ENCODE assay signal across 9 mouse cellular contexts in the genomic region with DNA sequence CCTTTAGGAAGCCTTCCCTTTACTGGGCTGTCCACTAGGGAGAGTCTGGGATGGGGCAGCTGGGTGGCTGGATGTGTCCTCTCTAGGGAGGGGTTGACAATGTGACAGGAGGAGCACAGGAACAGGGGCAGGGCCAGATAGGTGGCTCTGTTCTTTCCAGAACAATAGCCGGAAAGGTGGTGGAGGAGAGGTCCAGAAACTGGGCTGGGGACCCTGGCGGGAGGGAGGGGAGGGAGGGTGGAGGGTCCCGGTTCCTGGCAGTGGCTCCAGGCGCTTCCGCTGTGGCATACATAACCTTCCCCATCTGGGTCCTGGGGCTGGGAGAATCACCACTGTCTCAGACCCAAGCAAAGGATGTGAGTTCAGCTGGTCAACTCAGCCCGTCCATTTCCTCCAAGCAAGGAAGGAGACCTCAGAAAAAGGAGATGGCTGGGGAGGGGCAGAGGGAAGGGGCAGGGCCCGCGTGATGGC. TPM values are rescaled to one million over a fixed set of nuclear protein-coding genes. Genes with fewer than 3 reads are reported as not detected.
A peak's percentile ranks its signal among the peaks of the same experiment; 100 is the strongest.
DNase-seq lines count a peak whose midpoint lies in the region; ATAC-seq lines count a peak whose summit lies in the region.
"Had no signal": no experiment of that assay in that cellular context is flagged by ENCODE, and none has a peak within 500 bp of the region (broad histone marks: within the 10 kb centered on the region; RNA-seq: fewer than 3 reads in every experiment).

No protein-coding gene starts in this region.

- ATAC-seq in erythroblast, adult 5-6 weeks (replicated peaks; ENCODE audit: low FRiP score, poor library complexity, severe bottlenecking): no peak
- ATAC-seq in midbrain, embryonic 15.5 days (replicated peaks): no peak

- no peak overlapping the region for H3K9ac ChIP-seq in midbrain, embryonic 15.5 days

- H3K4me2 ChIP-seq in midbrain, embryonic 15.5 days: peak overlapping the region; percentile 19

- peaks cover 94% of the 10 kb centered on the region for H3K4me1 ChIP-seq in erythroblast, embryonic 14.5 days (ENCODE audit: control insufficient read depth)
- peaks cover 52% of the 10 kb centered on the region for H3K4me1 ChIP-seq in midbrain, embryonic 15.5 days

- no peaks in the 10 kb centered on the region for H3K9me3 ChIP-seq in erythroblast, embryonic 14.5 days (ENCODE audit: control insufficient read depth, low read length)
- no peaks in the 10 kb centered on the region for H3K9me3 ChIP-seq in midbrain, embryonic 15.5 days

- H3K36me3 ChIP-seq in erythroblast, embryonic 14.5 days (ENCODE audit: control insufficient read depth): peaks cover 82% of the 10 kb centered on the region
- H3K36me3 ChIP-seq in midbrain, embryonic 15.5 days (replicated peaks): 0 out of 2 replicates have a peak, but pooled peaks cover 4% of the 10 kb centered on the region

- H3K4me3 ChIP-seq in erythroblast, embryonic 14.5 days (replicated peaks): peak overlapping the region; percentile 29
- H3K4me3 ChIP-seq in midbrain, embryonic 15.5 days: no peak overlapping the region

- peak; percentile 67 for DNase-seq in heart, postnatal 25 days (ENCODE audit: low spot score)
- DNase-seq in kidney, postnatal 4 days: peak; percentile 46 to 67
- no peak for DNase-seq in cerebellum, adult 11 months
- DNase-seq in cerebellum, adult 8-10 months: no peak
- no peak for DNase-seq in cerebellum, postnatal 14 days

- 70% methylated on average over 8 of the region's 8 CpGs for WGBS in midbrain, embryonic 15.5 days

- H3K27me3 ChIP-seq in erythroblast, embryonic 14.5 days (ENCODE audit: control insufficient read depth): peaks cover 3% of the 10 kb centered on the region
- no peaks in the 10 kb centered on the region for H3K27me3 ChIP-seq in midbrain, embryonic 15.5 days (replicated peaks)

- peak overlapping the region; percentile 67 for H3K27ac ChIP-seq in midbrain, embryonic 15.5 days

- intact Hi-C loops in heart, postnatal 25 days (cut with DNase I): loop anchor here (1.0 kb wide), 1 partner anchor 30 kb away; no protein-coding TSS in a partner anchor

RNA-seq across cellular contexts. Expression of a gene that starts 4.1 kb away (rescaled TPM):
- polyA plus RNA-seq in erythroblast, embryonic 14.5 days (2012): 10.9 and 12.1 TPM in 2 replicates
- 4.0 and 4.8 TPM in 2 replicates for total RNA-seq in erythroblast, adult 5-6 weeks (2015; ENCODE audit: low replicate concordance)
- total RNA-seq in erythroblast, adult 5-6 weeks (2017; ENCODE audit: low replicate concordance): 2.0 and 3.1 TPM in 2 replicates
- total RNA-seq in heart, postnatal 25 days (2021): 10 to 100 TPM; 41.8 to 52.2 TPM
- 9.4 and 11.1 TPM in 2 replicates for polyA plus RNA-seq in midbrain, embryonic 15.5 days (2015; fragmentation: Nextera tagmentation; extraction: Ambion mirVana)

RNA-seq across cellular contexts. Expression of a gene that starts 5.2 kb away (rescaled TPM):
- 3.4 and 4.5 TPM in 2 replicates for polyA plus RNA-seq in erythroblast, embryonic 14.5 days (2012)
- 1.7 and 5.6 TPM in 2 replicates for total RNA-seq in erythroblast, adult 5-6 weeks (2015; ENCODE audit: low replicate concordance)
- total RNA-seq in erythroblast, adult 5-6 weeks (2017; ENCODE audit: low replicate concordance): 1.4 and 2.2 TPM in 2 replicates
- 1 to 10 TPM; 9.1 to 9.2 TPM for total RNA-seq in heart, postnatal 25 days (2021)
- polyA plus RNA-seq in midbrain, embryonic 15.5 days (2015; fragmentation: Nextera tagmentation; extraction: Ambion mirVana): 24.8 and 27.9 TPM in 2 replicates

RNA-seq across cellular contexts. Expression of a gene that starts 14.5 kb away (rescaled TPM):
- polyA plus RNA-seq in erythroblast, embryonic 14.5 days (2012): 2.1 and 2.3 TPM in 2 replicates
- total RNA-seq in erythroblast, adult 5-6 weeks (2015; ENCODE audit: low replicate concordance): 3.3 and 5.4 TPM in 2 replicates
- 0.34 TPM in 1 of 2 replicates, not detected in the other for total RNA-seq in erythroblast, adult 5-6 weeks (2017; ENCODE audit: low replicate concordance)
- 10 to 100 TPM; 15.1 to 21.5 TPM for total RNA-seq in heart, postnatal 25 days (2021)
- 0.84 and 1.0 TPM in 2 replicates for polyA plus RNA-seq in midbrain, embryonic 15.5 days (2015; fragmentation: Nextera tagmentation; extraction: Ambion mirVana)

RNA-seq across cellular contexts. Expression of a gene that starts 44.1 kb away (rescaled TPM):
- 6.1 and 6.3 TPM in 2 replicates for polyA plus RNA-seq in erythroblast, embryonic 14.5 days (2012)
- 5.6 and 8.5 TPM in 2 replicates for total RNA-seq in erythroblast, adult 5-6 weeks (2015; ENCODE audit: low replicate concordance)
- 8.7 and 13.5 TPM in 2 replicates for total RNA-seq in erythroblast, adult 5-6 weeks (2017; ENCODE audit: low replicate concordance)
- 100 to 1,000 TPM; 102 to 110 TPM for total RNA-seq in heart, postnatal 25 days (2021)
- 28.4 and 31.0 TPM in 2 replicates for polyA plus RNA-seq in midbrain, embryonic 15.5 days (2015; fragmentation: Nextera tagmentation; extraction: Ambion mirVana)

RNA-seq across cellular contexts. Expression of a gene that starts 48.9 kb away (rescaled TPM):
- polyA plus RNA-seq in erythroblast, embryonic 14.5 days (2012): not detected in 2 replicates
- total RNA-seq in erythroblast, adult 5-6 weeks (2015; ENCODE audit: low replicate concordance): not detected in 2 replicates
- total RNA-seq in erythroblast, adult 5-6 weeks (2017; ENCODE audit: low replicate concordance): not detected in 2 replicates
- total RNA-seq in heart, postnatal 25 days (2021): under 1 TPM in 1 of 2 experiments, not detected in 1; 0.08 TPM
- polyA plus RNA-seq in midbrain, embryonic 15.5 days (2015; fragmentation: Nextera tagmentation; extraction: Ambion mirVana): 0.03 and 0.10 TPM in 2 replicates
- polyA plus RNA-seq: C2C12 had no signal

Comparison
In these comparisons a context has a peak if more than half of its experiments do, and no peak if none do; other contexts are left out.
1. DNase-seq: peak in heart, postnatal 25 days (single experiment) and kidney, postnatal 4 days (2 of 2); none in cerebellum, adult 11 months (single experiment), cerebellum, adult 8-10 months (single experiment) and cerebellum, postnatal 14 days (0 of 2).
2. RNA of a gene that starts 4.1 kb away (total RNA-seq): 41.8 to 52.2 TPM in heart, postnatal 25 days; 2.0 to 4.8 TPM in erythroblast, adult 5-6 weeks; every median in the first group is over 4 times any median in the second.